Mouse (Mus musculus) forebrain, embryonic 11.5 days (tissue): ENCODE measurements at regions not wholly inside any gene's neighbourhood (a gene's known extent, or its start where the extent isn't known, plus 50 kb on each side); places are given as distances from the start of the nearest gene placed in this dataset.
A peak's percentile ranks its signal among the peaks of the same experiment; 100 is the strongest.

Source experiments
- ATAC-seq: fragments of 200-750 bp; cut with Nextera tagmentation; replicated peaks from 2 replicates; pipeline ENCODE4 v1.8.0; 2017; ENCODE audit warnings: moderate TSS enrichment; ENCODE audit not compliant: low FRiP score
- DNase-seq: peaks from one replicate; pipeline ENCODE4 v3.0.0-alpha.2; 2017; ENCODE audit warnings: low spot score
- H3K27ac ChIP-seq: fragments of 300-500 bp; sonication (generic); 2 replicates; pipeline ENCODE4 v1.5.1; 2014; ENCODE audit warnings: low read depth, low read length
- H3K27me3 ChIP-seq: fragments of 300-500 bp; sonication (generic); 2 replicates; pipeline ENCODE4 v1.6.1; 2014; ENCODE audit warnings: mild to moderate bottlenecking, low read length, mixed read lengths; ENCODE audit not compliant: control insufficient read depth, insufficient read depth
- H3K36me3 ChIP-seq: fragments of 300-500 bp; sonication (generic); 2 replicates; pipeline ENCODE4 v1.6.1; 2014; ENCODE audit warnings: mild to moderate bottlenecking, low read length, moderate library complexity, mixed read lengths; ENCODE audit not compliant: control insufficient read depth, insufficient read depth
- H3K4me1 ChIP-seq: fragments of 300-500 bp; sonication (generic); replicated peaks from 2 replicates; pipeline ENCODE4 v1.6.1; 2014; ENCODE audit warnings: low read length, mixed read lengths; ENCODE audit not compliant: control insufficient read depth, insufficient read depth
- H3K4me2 ChIP-seq: fragments of 300-500 bp; sonication (generic); 2 replicates; pipeline ENCODE4 v1.6.1; 2014; ENCODE audit warnings: low read depth, mild to moderate bottlenecking, low read length, moderate library complexity, mixed read lengths; ENCODE audit not compliant: severe bottlenecking
- H3K4me3 ChIP-seq: fragments of 300-500 bp; sonication (generic); 2 replicates; pipeline ENCODE4 v1.5.1; 2014; ENCODE audit warnings: low read depth, low read length
- H3K9ac ChIP-seq: fragments of 300-500 bp; sonication (generic); 2 replicates; pipeline ENCODE4 v1.6.1; 2014; ENCODE audit warnings: low read length
- H3K9me3 ChIP-seq: fragments of 300-500 bp; sonication (generic); 2 replicates; pipeline ENCODE4 v1.6.1; 2016; ENCODE audit warnings: low read length, mixed read lengths; ENCODE audit not compliant: control insufficient read depth
- WGBS: fragments of 180-500 bp; shearing (Covaris S2); extraction: QIAGEN DNeasy Blood & Tissue Kit; methylation state at CpG from one replicate; pipeline ENCODE4 v1.1.7; 2014; 5-methylcytosine and 5-hydroxymethylcytosine counted together

GRCm38 (mm10) chr8:25343160-25343602 is 519.0 kb upstream of the Adam5 start:
- 86% methylated on average over 10 of the region's 10 CpGs for WGBS
- H3K4me1 ChIP-seq: no peaks in the 10 kb centered on the region
- H3K4me2 ChIP-seq: no peak overlapping the region
- DNase-seq (peak; percentile 63), ATAC-seq (no peak)
- H3K27ac ChIP-seq: no peak overlapping the region
- no peaks in the 10 kb centered on the region for H3K27me3 ChIP-seq
- H3K36me3 ChIP-seq: no peaks in the 10 kb centered on the region
- peaks cover 2% of the 10 kb centered on the region; the same call in 1 of the 2 replicates for H3K9me3 ChIP-seq
- no peak overlapping the region for H3K9ac ChIP-seq
- no peak overlapping the region for H3K4me3 ChIP-seq

GRCm38 (mm10) chr8:25342501-25342900 is 518.3 kb upstream of the Adam5 start:
- Histone ChIP-seq H3K9ac (no peak overlapping the region), H3K4me2 (no peak overlapping the region), H3K27ac (no peak overlapping the region), H3K4me3 (no peak overlapping the region), H3K4me1 (no peaks in the 10 kb centered on the region), H3K9me3 (peaks cover 2% of the 10 kb centered on the region; the same call in 1 of the 2 replicates), H3K36me3 (no peaks in the 10 kb centered on the region), H3K27me3 (no peaks in the 10 kb centered on the region)
- 85% methylated on average over 5 of the region's 5 CpGs for WGBS
- DNase-seq (no peak), ATAC-seq (no peak)

GRCm38 (mm10) chr8:25341225-25341624 is 517.1 kb upstream of the Adam5 start:
- Histone ChIP-seq H3K27me3 (no peaks in the 10 kb centered on the region), H3K27ac (no peak overlapping the region), H3K36me3 (no peaks in the 10 kb centered on the region), H3K4me2 (no peak overlapping the region), H3K4me3 (no peak overlapping the region), H3K9me3 (peaks cover 2% of the 10 kb centered on the region; the same call in 1 of the 2 replicates), H3K4me1 (no peaks in the 10 kb centered on the region), H3K9ac (no peak overlapping the region)
- 75% methylated on average over 5 of the region's 5 CpGs for WGBS
- no peak for ATAC-seq
- no peak for DNase-seq

GRCm38 (mm10) chr8:25340729-25341128 is 516.6 kb upstream of the Adam5 start:
- WGBS: 67% methylated on average over 2 of the region's 2 CpGs
- H3K4me3 ChIP-seq: no peak overlapping the region

GRCm38 (mm10) chr8:25332120-25332607 is 508.0 kb upstream of the Adam5 start:
- Histone ChIP-seq H3K27ac (no peak overlapping the region), H3K4me1 (peaks cover 4% of the 10 kb centered on the region), H3K9ac (no peak overlapping the region), H3K4me2 (no peak overlapping the region), H3K4me3 (no peak overlapping the region), H3K9me3 (no peaks in the 10 kb centered on the region), H3K36me3 (no peaks in the 10 kb centered on the region), H3K27me3 (no peaks in the 10 kb centered on the region)
- ATAC-seq (no peak), DNase-seq (no peak)
- 85% methylated on average over 8 of the region's 8 CpGs for WGBS

More at GRCm38 (mm10) chr8:25340729-25341128, 516.6 kb upstream of the Adam5 start:
- Histone ChIP-seq H3K9me3 (peaks cover 2% of the 10 kb centered on the region; the same call in 1 of the 2 replicates), H3K27me3 (no peaks in the 10 kb centered on the region), H3K9ac (no peak overlapping the region), H3K4me2 (no peak overlapping the region), H3K27ac (no peak overlapping the region), H3K36me3 (no peaks in the 10 kb centered on the region), H3K4me1 (no peaks in the 10 kb centered on the region)
- no peak for ATAC-seq
- DNase-seq: no peak

GRCm38 (mm10) chr8:25331161-25331776 is 507.1 kb upstream of the Adam5 start:
- DNase-seq (no peak), ATAC-seq (no peak)
- 76% methylated on average over 7 of the region's 7 CpGs for WGBS
- no peak overlapping the region for H3K4me3 ChIP-seq
- no peak overlapping the region for H3K27ac ChIP-seq
- no peaks in the 10 kb centered on the region for H3K27me3 ChIP-seq
- H3K4me2 ChIP-seq: no peak overlapping the region
- H3K9ac ChIP-seq: no peak overlapping the region
- H3K4me1 ChIP-seq: peaks cover 4% of the 10 kb centered on the region
- H3K9me3 ChIP-seq: no peaks in the 10 kb centered on the region
- no peaks in the 10 kb centered on the region for H3K36me3 ChIP-seq

- no peaks in the 10 kb centered on the region for H3K9me3 ChIP-seq
- H3K9ac ChIP-seq: no peak overlapping the region
- H3K36me3 ChIP-seq: no peaks in the 10 kb centered on the region
- H3K4me1 ChIP-seq: peaks cover 4% of the 10 kb centered on the region
- no peak overlapping the region for H3K27ac ChIP-seq
- no peak for ATAC-seq
- DNase-seq: no peak
- H3K4me3 ChIP-seq: no peak overlapping the region
- no peak overlapping the region for H3K4me2 ChIP-seq
- no peaks in the 10 kb centered on the region for H3K27me3 ChIP-seq
- WGBS: 18% methylated on average over 1 of the region's 1 CpGs
These were observed 505.6 kb upstream of the Adam5 start for GRCm38 (mm10) chr8:25329791-25330190.

GRCm38 (mm10) chr8:25328318-25328717 is 504.1 kb upstream of the Adam5 start:
- H3K9ac ChIP-seq: no peak overlapping the region
- H3K9me3 ChIP-seq: no peaks in the 10 kb centered on the region
- no peak overlapping the region for H3K4me3 ChIP-seq
- DNase-seq (no peak), ATAC-seq (no peak)
- peaks cover 4% of the 10 kb centered on the region for H3K4me1 ChIP-seq
- no peak overlapping the region for H3K27ac ChIP-seq
- H3K27me3 ChIP-seq: no peaks in the 10 kb centered on the region
- no peaks in the 10 kb centered on the region for H3K36me3 ChIP-seq
- 80% methylated on average over 3 of the region's 3 CpGs for WGBS
- no peak overlapping the region for H3K4me2 ChIP-seq

GRCm38 (mm10) chr8:25326930-25327329 is 502.8 kb upstream of the Adam5 start:
- Histone ChIP-seq H3K27ac (no peak overlapping the region), H3K4me3 (no peak overlapping the region), H3K4me1 (peaks cover 4% of the 10 kb centered on the region), H3K9me3 (no peaks in the 10 kb centered on the region), H3K4me2 (no peak overlapping the region), H3K27me3 (no peaks in the 10 kb centered on the region), H3K36me3 (no peaks in the 10 kb centered on the region), H3K9ac (no peak overlapping the region)
- no peak for DNase-seq
- 78% methylated on average over 6 of the region's 6 CpGs for WGBS
- ATAC-seq: no peak
